Mouse (Mus musculus) 3T3-L1 (cell line): ENCODE data around the gene Mmp1b.
"Not testable (repeated sequence)": the region's sequence is repeated elsewhere in the genome, so short reads cannot be mapped to it uniquely, and the experiment has no call there.

Experiments used
- DNase-seq: peaks from one replicate; pipeline ENCODE4 v3.0.0-alpha.2; 2015; ENCODE audit warnings: low read depth, low spot score

Gene Mmp1b

GRCm38 (mm10) chr9:7387947-7388346 lies at the start of gene Mmp1b:
TSS of gene Mmp1b (minus strand) at chr9:7388047.
- peak; percentile 64 for DNase-seq

GRCm38 (mm10) chr9:7396556-7396955 lies 8.7 kb upstream of the Mmp1b start:
- not testable (repeated sequence) for DNase-seq

- DNase-seq: no peak
These were observed 33.3 kb downstream of the Mmp1b start for GRCm38 (mm10) chr9:7354535-7354934.

- no peak for DNase-seq
These were observed 42.3 kb downstream of the Mmp1b start for GRCm38 (mm10) chr9:7345513-7345912.

- no peak for DNase-seq
These were observed 43.7 kb downstream of the Mmp1b start, which contains the start of gene Mmp12 for GRCm38 (mm10) chr9:7344107-7344506. TSS of gene Mmp12 (plus strand) at chr9:7344381.

- DNase-seq: no peak
These were observed 50.9 kb downstream of the Mmp1b start for GRCm38 (mm10) chr9:7336740-7337483.

- peak; percentile 7 for DNase-seq
These were observed 51.8 kb downstream of the Mmp1b start for GRCm38 (mm10) chr9:7335766-7336680.

GRCm38 (mm10) chr9:7331847-7332246 lies 56.0 kb downstream of the Mmp1b start:
- no peak for DNase-seq
